Mouse (Mus musculus) heart, adult 18-20 months (tissue): Measurements from ENCODE around the gene Deaf1. TPM values are rescaled to one million over a fixed set of nuclear protein-coding genes. Genes with fewer than 3 reads are reported as not detected.
"Not testable (repeated sequence)": the region's sequence is repeated elsewhere in the genome, so short reads cannot be mapped to it uniquely, and the experiment has no call there.

Experiments
- DNase-seq, 2 experiments: peaks; one replicate each; pipeline ENCODE4 v3.0.0; 2021 to 2022; ENCODE audit warnings: mixed read lengths in 1 of 2
- total RNA-seq, 2 experiments: library from RNA; stranded (reverse); gene quantifications; 2 replicates each; pipeline ENCODE4 v1.2.3; 2021

Gene Deaf1
- total RNA-seq, 2 experiments from 2014 or later, result 11.7 to 12.6 TPM

DNA sequence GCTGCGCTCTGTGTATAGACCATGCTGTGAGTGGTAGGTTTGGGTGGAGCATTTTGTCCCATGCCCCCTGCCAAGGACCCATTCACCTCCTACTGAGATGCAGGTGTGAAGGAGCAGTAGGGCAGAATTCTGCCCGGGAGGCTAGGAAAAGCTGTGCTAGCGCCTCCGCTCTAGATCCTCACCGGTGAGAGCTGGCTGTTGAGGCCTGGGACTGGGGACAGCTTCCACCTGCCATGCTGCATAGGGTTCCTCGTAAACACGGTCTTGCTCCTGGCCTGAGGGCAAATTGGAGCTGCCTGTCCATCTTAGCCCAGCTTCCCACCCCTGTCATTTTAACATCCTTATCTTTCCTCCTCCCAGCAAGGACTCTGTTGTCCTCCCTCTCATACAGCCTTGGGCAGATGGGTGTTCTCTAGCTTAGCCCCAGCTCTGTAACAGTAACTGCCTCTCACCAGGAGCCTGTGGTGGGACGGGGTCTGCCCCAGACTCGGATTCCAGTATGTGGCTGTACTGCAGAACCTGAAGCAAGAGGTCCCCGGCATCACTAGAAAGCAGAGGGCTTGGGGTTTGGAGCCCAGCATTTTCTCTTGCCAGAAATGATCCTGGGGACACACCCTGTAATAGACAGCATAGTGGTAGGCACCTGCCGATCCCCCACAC is 63.3 kb downstream of the Deaf1 start:
- no peak for DNase-seq

- no peak for DNase-seq
Observed at GRCm38 (mm10) chr7:141263640-141264039, 63.9 kb downstream of the Deaf1 start.

GRCm38 (mm10) chr7:141261480-141261879 is 66.0 kb downstream of the Deaf1 start:
- no peak for DNase-seq

DNA sequence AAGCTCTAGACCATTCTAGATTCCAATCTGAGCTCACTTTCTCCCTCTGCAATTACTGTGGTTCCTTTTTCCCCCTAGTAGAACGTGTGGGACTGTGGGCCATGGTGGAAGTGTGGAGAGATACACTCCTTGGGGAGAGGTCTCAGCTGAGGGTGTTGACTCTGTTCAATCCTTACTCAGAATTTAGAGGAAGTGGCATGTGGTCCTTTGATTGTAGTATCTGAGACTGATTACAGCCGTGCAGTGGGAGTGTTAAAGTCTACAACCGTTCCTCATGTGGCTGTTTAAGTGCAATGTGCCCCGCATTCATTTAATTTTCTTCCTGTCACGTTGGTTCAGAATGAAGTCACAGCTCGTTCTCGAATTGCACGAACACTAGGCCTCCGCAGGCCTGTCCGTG is 71.3 kb downstream of the Deaf1 start:
- DNase-seq, result no peak

GRCm38 (mm10) chr7:141250486-141250885 is 77.0 kb downstream of the Deaf1 start:
- not testable (repeated sequence) for DNase-seq

Other genes with a start within 250 kb of the Deaf1 start
- gene Pkp3, start 249.5 kb downstream of the Deaf1 start, total RNA-seq, result 1 to 10 TPM in 1 of 2 experiments, under 1 TPM in 1; 0.37 to 1.6 TPM
- 1 to 10 TPM; 4.2 to 4.7 TPM for gene Sigirr, start 227.1 kb downstream of the Deaf1 start, total RNA-seq
- not detected for gene Ano9, start 209.9 kb downstream of the Deaf1 start, total RNA-seq
- 10 to 100 TPM; 28.1 to 30.3 TPM for gene Ptdss2, start 205.3 kb downstream of the Deaf1 start, total RNA-seq
- gene Rnh1, start 154.8 kb downstream of the Deaf1 start, total RNA-seq, result 10 to 100 TPM; 71.5 to 77.6 TPM
- gene Hras, start 133.7 kb downstream of the Deaf1 start, total RNA-seq, result 100 to 1,000 TPM in 1 of 2 experiments, 10 to 100 TPM in 1; 91.4 to 103 TPM
- 1 to 10 TPM; 2.0 to 3.4 TPM for gene Lrrc56, start 133.5 kb downstream of the Deaf1 start, total RNA-seq
- not detected for gene Lmntd2, start 113.6 kb downstream of the Deaf1 start, total RNA-seq
- under 1 TPM; 0.57 to 0.87 TPM for gene Rassf7, start 111.8 kb downstream of the Deaf1 start, total RNA-seq
- 10 to 100 TPM; 33.7 to 34.8 TPM for gene Phrf1, start 98.9 kb downstream of the Deaf1 start, total RNA-seq
- 1 to 10 TPM; 2.3 to 3.1 TPM for gene Irf7, start 61.2 kb downstream of the Deaf1 start, total RNA-seq
- not detected for gene Cdhr5, start 50.9 kb downstream of the Deaf1 start, total RNA-seq
- not detected for gene Sct, start 48.6 kb downstream of the Deaf1 start, total RNA-seq
- not detected for gene Drd4, start 35.7 kb downstream of the Deaf1 start, total RNA-seq
- 10 to 100 TPM; 14.6 to 15.7 TPM for gene Tmem80, start within 50 bp of the Deaf1 start, total RNA-seq
- gene Eps8l2, start 11.2 kb upstream of the Deaf1 start, total RNA-seq, result 1 to 10 TPM; 1.7 to 3.0 TPM
- 100 to 1,000 TPM; 106 to 141 TPM for gene Taldo1, start 64.5 kb upstream of the Deaf1 start, total RNA-seq
- gene Gatd1, start 86.4 kb upstream of the Deaf1 start, total RNA-seq, result 10 to 100 TPM; 11.3 to 12.4 TPM
- gene Cend1, start 101.8 kb upstream of the Deaf1 start, total RNA-seq, result 1 to 10 TPM in 1 of 2 experiments, under 1 TPM in 1; 0.80 to 1.3 TPM
- 10 to 100 TPM; 45.6 to 59.1 TPM for gene Slc25a22, start 110.2 kb upstream of the Deaf1 start, total RNA-seq
- under 1 TPM; 0.21 to 0.42 TPM for gene Pidd1, start 116.3 kb upstream of the Deaf1 start, total RNA-seq
- 1,000 to 10,000 TPM in 1 of 2 experiments, 100 to 1,000 TPM in 1; 998 to 1,000 TPM for gene Rplp2, start 119.7 kb upstream of the Deaf1 start, total RNA-seq
- gene Pnpla2, start 127.5 kb upstream of the Deaf1 start, total RNA-seq, result 100 to 1,000 TPM; 387 to 566 TPM
- gene Cracr2b, start 133.4 kb upstream of the Deaf1 start, total RNA-seq, result 10 to 100 TPM; 22.5 to 23.3 TPM
- 100 to 1,000 TPM; 320 to 330 TPM for gene Cd151, start 139.7 kb upstream of the Deaf1 start, total RNA-seq
- 10 to 100 TPM; 82.3 to 97.7 TPM for gene Polr2l, start 147.4 kb upstream of the Deaf1 start, total RNA-seq
- 10 to 100 TPM; 18.9 to 22.9 TPM for gene Tspan4, start 147.6 kb upstream of the Deaf1 start, total RNA-seq
- 10 to 100 TPM; 48.2 to 50.9 TPM for gene Chid1, start 212.2 kb upstream of the Deaf1 start, total RNA-seq
- 10 to 100 TPM; 60.7 to 60.8 TPM for gene Ap2a2, start 234.5 kb upstream of the Deaf1 start, total RNA-seq